Mouse (Mus musculus): ENCODE results near the gene Eya2. TPM values are rescaled to one million over a fixed set of nuclear protein-coding genes. Genes with fewer than 3 reads are reported as not detected.

The Eya2 gene
- polyA plus RNA-seq, 1 experiment = 1.4 TPM

GRCm38 (mm10) chr2:165782324-165782723 is 187.5 kb downstream of the Eya2 start:
- no peaks in the 10 kb centered on the region for H3K4me1 ChIP-seq (ENCODE audit: control insufficient read depth, insufficient read depth, low read length)
- no peak overlapping the region for H3K4me3 ChIP-seq (ENCODE audit: control insufficient read depth, low read depth, low read length)
- no peaks in the 10 kb centered on the region for H3K27me3 ChIP-seq (ENCODE audit: control insufficient read depth, insufficient read depth, low read length)
- H3K27ac ChIP-seq (ENCODE audit: control insufficient read depth, insufficient read depth, low read depth, low read length) = no peak overlapping the region
- no peaks in the 10 kb centered on the region for H3K36me3 ChIP-seq (ENCODE audit: control insufficient read depth, insufficient read depth, low read length)
- TF ChIP-seq CTCF (IDR thresholded peaks at IDR 0.05; ENCODE audit: control insufficient read depth, insufficient read depth, insufficient replicate concordance, low read depth, low read length) (peak; percentile 100), POLR2A (IDR thresholded peaks at IDR 0.05; ENCODE audit: control insufficient read depth, low read depth, low read length) (no peak)

- TF ChIP-seq CTCF (IDR thresholded peaks at IDR 0.05; ENCODE audit: control insufficient read depth, insufficient read depth, insufficient replicate concordance, low read depth, low read length) (no peak), POLR2A (IDR thresholded peaks at IDR 0.05; ENCODE audit: control insufficient read depth, low read depth, low read length) (no peak)
- Histone ChIP-seq H3K36me3 (ENCODE audit: control insufficient read depth, insufficient read depth, low read length) (no peaks in the 10 kb centered on the region), H3K4me3 (ENCODE audit: control insufficient read depth, low read depth, low read length) (no peak overlapping the region), H3K27ac (ENCODE audit: control insufficient read depth, insufficient read depth, low read depth, low read length) (no peak overlapping the region), H3K4me1 (ENCODE audit: control insufficient read depth, insufficient read depth, low read length) (no peaks in the 10 kb centered on the region; the same call in 1 of the 2 replicates), H3K27me3 (ENCODE audit: control insufficient read depth, insufficient read depth, low read length) (no peaks in the 10 kb centered on the region)
Observed at GRCm38 (mm10) chr2:165785312-165786036, 190.6 kb downstream of the Eya2 start.

GRCm38 (mm10) chr2:165786467-165786866 is 191.6 kb downstream of the Eya2 start:
- Histone ChIP-seq H3K4me3 (ENCODE audit: control insufficient read depth, low read depth, low read length) (no peak overlapping the region), H3K36me3 (ENCODE audit: control insufficient read depth, insufficient read depth, low read length) (no peaks in the 10 kb centered on the region), H3K27me3 (ENCODE audit: control insufficient read depth, insufficient read depth, low read length) (no peaks in the 10 kb centered on the region), H3K27ac (ENCODE audit: control insufficient read depth, insufficient read depth, low read depth, low read length) (no peak overlapping the region), H3K4me1 (ENCODE audit: control insufficient read depth, insufficient read depth, low read length) (peaks cover 5% of the 10 kb centered on the region)
- TF ChIP-seq POLR2A (IDR thresholded peaks at IDR 0.05; ENCODE audit: control insufficient read depth, low read depth, low read length) (no peak), CTCF (IDR thresholded peaks at IDR 0.05; ENCODE audit: control insufficient read depth, insufficient read depth, insufficient replicate concordance, low read depth, low read length) (no peak)

GRCm38 (mm10) chr2:165788005-165788404 is 193.2 kb downstream of the Eya2 start:
- Histone ChIP-seq H3K4me1 (ENCODE audit: control insufficient read depth, insufficient read depth, low read length) (peaks cover 6% of the 10 kb centered on the region), H3K4me3 (ENCODE audit: control insufficient read depth, low read depth, low read length) (no peak overlapping the region), H3K27ac (ENCODE audit: control insufficient read depth, insufficient read depth, low read depth, low read length) (no peak overlapping the region), H3K27me3 (ENCODE audit: control insufficient read depth, insufficient read depth, low read length) (no peaks in the 10 kb centered on the region), H3K36me3 (ENCODE audit: control insufficient read depth, insufficient read depth, low read length) (no peaks in the 10 kb centered on the region)
- TF ChIP-seq CTCF (IDR thresholded peaks at IDR 0.05; ENCODE audit: control insufficient read depth, insufficient read depth, insufficient replicate concordance, low read depth, low read length) (no peak), POLR2A (IDR thresholded peaks at IDR 0.05; ENCODE audit: control insufficient read depth, low read depth, low read length) (no peak)

- Histone ChIP-seq H3K27ac (ENCODE audit: control insufficient read depth, insufficient read depth, low read depth, low read length) (no peak overlapping the region), H3K4me3 (ENCODE audit: control insufficient read depth, low read depth, low read length) (no peak overlapping the region), H3K36me3 (ENCODE audit: control insufficient read depth, insufficient read depth, low read length) (no peaks in the 10 kb centered on the region), H3K4me1 (ENCODE audit: control insufficient read depth, insufficient read depth, low read length) (peaks cover 6% of the 10 kb centered on the region), H3K27me3 (ENCODE audit: control insufficient read depth, insufficient read depth, low read length) (no peaks in the 10 kb centered on the region)
- TF ChIP-seq CTCF (IDR thresholded peaks at IDR 0.05; ENCODE audit: control insufficient read depth, insufficient read depth, insufficient replicate concordance, low read depth, low read length) = no peak
- no peak for TF ChIP-seq POLR2A (IDR thresholded peaks at IDR 0.05; ENCODE audit: control insufficient read depth, low read depth, low read length)
Observed at GRCm38 (mm10) chr2:165788796-165789195, 194.0 kb downstream of the Eya2 start.

- TF ChIP-seq POLR2A (IDR thresholded peaks at IDR 0.05; ENCODE audit: control insufficient read depth, low read depth, low read length) (no peak), CTCF (IDR thresholded peaks at IDR 0.05; ENCODE audit: control insufficient read depth, insufficient read depth, insufficient replicate concordance, low read depth, low read length) (no peak)
- no peaks in the 10 kb centered on the region for H3K27me3 ChIP-seq (ENCODE audit: control insufficient read depth, insufficient read depth, low read length)
- peaks cover 6% of the 10 kb centered on the region for H3K4me1 ChIP-seq (ENCODE audit: control insufficient read depth, insufficient read depth, low read length)
- no peaks in the 10 kb centered on the region for H3K36me3 ChIP-seq (ENCODE audit: control insufficient read depth, insufficient read depth, low read length)
- H3K27ac ChIP-seq (ENCODE audit: control insufficient read depth, insufficient read depth, low read depth, low read length) = no peak overlapping the region
- H3K4me3 ChIP-seq (ENCODE audit: control insufficient read depth, low read depth, low read length) = no peak overlapping the region
Observed at GRCm38 (mm10) chr2:165789667-165790066, 194.8 kb downstream of the Eya2 start.

- no peaks in the 10 kb centered on the region for H3K27me3 ChIP-seq (ENCODE audit: control insufficient read depth, insufficient read depth, low read length)
- no peak overlapping the region for H3K4me3 ChIP-seq (ENCODE audit: control insufficient read depth, low read depth, low read length)
- TF ChIP-seq POLR2A (IDR thresholded peaks at IDR 0.05; ENCODE audit: control insufficient read depth, low read depth, low read length) (no peak), CTCF (IDR thresholded peaks at IDR 0.05; ENCODE audit: control insufficient read depth, insufficient read depth, insufficient replicate concordance, low read depth, low read length) (no peak)
- H3K36me3 ChIP-seq (ENCODE audit: control insufficient read depth, insufficient read depth, low read length) = no peaks in the 10 kb centered on the region
- no peak overlapping the region for H3K27ac ChIP-seq (ENCODE audit: control insufficient read depth, insufficient read depth, low read depth, low read length)
- H3K4me1 ChIP-seq (ENCODE audit: control insufficient read depth, insufficient read depth, low read length) = peaks cover 6% of the 10 kb centered on the region
Observed at GRCm38 (mm10) chr2:165791026-165791425, 196.2 kb downstream of the Eya2 start.
